Mouse (Mus musculus) retina, embryonic 14.5 days (tissue): ENCODE measurements at regions not wholly inside any gene's neighbourhood (a gene's known extent, or its start where the extent isn't known, plus 50 kb on each side); places are given as distances from the start of the nearest gene placed in this dataset.

ENCODE experiments used
- DNase-seq: peaks from one replicate; pipeline ENCODE4 v3.0.0-alpha.2; 2015; ENCODE audit warnings: low spot score

DNA sequence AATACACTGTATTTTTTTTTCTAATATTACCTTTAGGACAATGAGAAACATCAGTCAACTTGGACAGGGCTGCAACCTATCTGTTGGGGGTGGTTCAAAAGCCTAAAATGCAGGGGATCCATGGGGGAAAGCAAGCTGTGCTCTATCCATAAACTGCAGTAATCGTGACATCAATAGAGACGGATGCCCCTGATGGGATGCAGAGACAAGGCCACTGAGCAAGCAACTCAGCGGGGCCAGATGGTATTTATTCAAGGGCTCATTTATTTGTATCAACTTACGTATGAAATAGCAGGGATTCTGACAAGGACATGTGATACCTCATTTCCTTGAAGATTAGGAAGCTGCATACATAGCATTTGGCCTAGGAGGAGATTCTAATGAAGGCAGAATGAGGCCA is 673.5 kb upstream of the A1bg start:
- DNase-seq, result no peak

DNA sequence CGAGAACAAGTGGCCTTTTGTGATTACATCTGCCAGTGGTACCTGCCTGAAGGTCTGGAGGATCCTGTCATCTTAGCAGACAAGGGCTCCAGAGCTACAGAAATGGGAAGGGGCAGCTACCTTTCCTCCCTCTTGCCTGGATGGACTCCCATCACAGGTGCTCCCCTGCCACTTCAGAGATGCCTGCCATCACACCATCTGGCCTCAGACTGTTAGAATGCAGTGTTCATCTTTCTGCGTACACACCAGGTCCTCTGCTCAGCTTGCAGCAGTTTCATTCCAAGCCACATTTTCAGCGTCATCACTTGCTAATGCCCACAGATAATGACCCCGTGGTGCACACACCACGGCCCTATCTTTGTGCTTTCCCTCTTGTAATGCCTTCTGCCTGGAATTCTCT is 666.1 kb upstream of the A1bg start:
- DNase-seq, result no peak

DNA sequence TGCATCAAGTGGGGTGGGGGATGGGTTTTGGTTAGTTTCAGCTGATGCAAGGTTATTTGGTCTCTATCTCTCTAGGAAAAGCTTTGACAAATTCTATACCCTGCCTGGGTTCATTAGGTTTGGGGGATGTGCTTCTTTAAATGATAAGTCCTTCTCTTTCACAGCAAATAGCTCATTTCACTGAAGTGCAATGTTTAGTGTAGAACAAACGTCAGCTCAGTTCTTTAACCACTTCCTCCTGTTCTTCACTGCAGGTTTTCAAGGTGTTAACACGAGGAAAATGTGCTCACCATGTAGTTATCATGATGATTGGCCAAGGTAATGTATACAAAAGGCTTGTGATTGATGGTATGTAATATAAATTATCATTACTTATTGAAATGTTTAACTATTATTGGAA is 659.5 kb upstream of the A1bg start:
- DNase-seq, result no peak

DNA sequence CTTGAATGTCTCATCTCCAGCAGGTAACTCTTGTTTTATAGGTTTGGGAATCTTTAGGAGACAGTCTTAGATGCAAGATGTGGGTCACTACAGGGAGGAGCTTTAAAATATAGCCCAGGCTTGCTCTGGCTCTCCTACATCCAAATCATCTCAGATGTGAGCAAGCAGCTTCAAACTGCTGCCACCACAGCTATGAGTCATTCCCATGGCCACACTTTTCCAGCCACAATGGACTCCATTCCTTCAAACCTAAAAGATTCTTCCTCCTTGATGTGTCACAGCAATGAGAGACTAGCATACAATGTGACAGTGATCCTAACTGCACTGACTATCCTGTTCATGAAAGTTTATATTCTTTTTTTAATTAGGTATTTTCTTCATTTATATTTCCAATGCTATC is 640.5 kb upstream of the A1bg start:
- DNase-seq, result no peak

DNA sequence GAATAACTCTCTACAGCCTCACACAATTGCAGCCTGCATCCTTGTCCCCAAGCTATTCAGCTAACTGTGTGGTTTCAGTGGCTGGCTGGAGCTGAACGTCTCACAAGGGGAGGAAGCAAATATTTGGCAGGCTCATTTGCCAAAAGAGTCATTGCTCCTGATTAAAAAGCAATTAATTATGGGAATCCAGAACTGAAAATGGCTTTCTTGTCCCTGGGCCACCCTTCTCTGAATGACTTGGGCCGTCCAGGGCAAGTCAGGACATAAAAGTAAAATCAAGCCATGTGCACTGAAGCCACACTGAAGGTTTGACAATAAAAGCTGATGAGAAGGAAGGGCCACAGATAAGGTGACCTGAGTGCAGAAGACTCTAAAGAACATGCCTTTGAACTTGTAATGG is 639.4 kb upstream of the A1bg start:
- no peak for DNase-seq

DNA sequence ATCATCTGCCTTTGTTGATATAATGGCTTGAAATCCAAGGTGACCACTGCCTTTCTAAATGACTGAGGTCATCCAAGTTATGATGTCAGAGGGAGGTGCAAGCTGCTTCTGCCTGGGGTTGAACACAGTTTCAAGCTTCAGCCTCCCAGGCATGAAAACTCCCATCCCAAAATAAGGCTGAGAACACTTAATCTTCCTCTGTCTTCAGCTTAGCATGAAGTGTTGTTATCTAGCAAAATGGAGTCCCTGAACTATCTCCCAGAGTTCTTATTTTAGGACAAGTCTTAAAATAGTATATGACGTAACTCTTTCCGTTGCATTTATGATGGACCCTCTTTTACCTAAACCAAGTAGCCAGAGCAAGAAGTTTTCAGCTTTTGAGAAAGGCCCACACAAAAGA is 631.1 kb upstream of the A1bg start:
- no peak for DNase-seq

DNA sequence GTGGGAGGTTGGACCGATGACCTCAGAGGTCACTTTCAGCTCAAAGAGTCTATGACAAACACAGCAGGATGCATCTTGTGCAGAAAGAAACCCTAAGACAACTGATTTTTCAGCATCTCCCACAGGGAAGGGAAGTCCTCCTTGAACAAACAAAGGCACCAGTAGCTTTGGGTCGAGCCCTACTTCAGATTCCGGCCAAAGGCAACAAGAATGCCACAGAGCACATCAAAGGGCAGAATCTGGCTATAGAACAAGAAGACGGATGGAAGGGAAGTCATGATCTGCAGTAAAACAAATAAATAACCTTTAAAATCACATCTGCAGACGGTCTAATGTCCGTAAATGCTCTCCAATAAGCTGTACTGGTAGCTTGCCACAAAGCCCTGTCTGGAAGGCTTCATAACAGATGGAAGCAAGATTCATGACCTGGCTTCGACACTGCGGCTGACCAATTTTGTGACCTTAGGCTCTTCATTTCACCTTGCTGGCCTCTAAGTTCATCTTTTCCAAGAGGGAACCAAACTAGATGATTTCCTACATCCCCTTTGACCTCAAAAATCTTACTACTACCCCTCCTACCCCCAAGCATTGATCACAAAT is 630.4 kb upstream of the A1bg start:
- DNase-seq, result no peak

DNA sequence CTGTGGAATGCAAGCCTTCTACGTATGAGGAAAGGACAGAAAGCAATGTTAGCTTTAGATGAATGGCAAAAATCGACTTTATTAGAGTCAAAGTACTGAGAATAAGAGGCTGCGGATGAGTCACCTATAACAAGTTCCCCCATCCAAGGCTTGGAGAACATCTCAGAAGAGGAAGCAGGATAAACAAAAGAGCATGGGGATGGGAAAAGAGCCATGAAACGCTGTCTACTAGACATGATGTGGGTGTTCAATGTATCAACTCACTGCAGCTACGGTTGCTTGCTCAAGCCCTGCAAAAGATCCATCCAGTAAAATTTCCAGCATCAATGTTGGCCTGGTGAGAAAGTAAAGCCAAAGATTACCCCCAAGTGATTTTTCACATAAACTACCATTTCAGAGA is 628.4 kb upstream of the A1bg start:
- DNase-seq, result no peak

DNA sequence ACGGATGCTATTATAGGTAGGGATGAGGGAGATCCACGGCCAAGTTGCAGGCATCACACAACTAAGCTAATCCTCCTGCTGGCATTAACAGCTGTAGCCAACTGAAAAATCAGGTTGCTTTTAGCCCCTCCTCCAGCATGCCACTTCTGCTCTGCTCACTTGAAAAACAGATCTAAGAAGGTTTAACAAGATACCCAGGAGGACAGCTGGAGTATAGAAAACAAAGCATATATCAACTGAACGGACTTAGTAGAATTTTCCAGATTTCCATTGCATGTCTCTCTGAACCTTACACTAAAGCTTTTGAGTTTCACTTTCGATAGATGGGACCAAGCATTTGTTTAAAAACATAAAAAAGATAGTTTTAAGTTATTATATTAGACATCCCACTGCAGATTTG is 625.6 kb upstream of the A1bg start:
- DNase-seq, result peak; percentile 40

DNA sequence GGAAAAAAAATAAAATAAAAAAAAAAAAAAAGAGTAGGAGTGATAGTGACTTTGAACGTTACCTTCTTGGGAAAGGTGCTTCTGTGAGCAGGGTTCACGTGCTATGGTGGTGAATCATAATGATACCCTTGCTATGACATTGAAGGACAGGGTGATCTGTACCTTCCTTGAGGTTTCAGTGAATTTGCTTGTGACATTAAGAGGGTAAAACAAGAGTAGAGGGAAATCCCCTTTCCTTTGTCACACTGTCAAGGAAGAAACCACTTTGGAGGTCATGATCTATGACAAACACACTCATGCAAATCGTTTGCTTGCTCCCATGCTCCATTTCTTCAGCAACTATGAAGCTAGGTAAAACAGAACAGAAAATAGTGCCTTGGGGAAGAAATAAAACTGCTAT is 623.8 kb upstream of the A1bg start:
- DNase-seq, result no peak

DNA sequence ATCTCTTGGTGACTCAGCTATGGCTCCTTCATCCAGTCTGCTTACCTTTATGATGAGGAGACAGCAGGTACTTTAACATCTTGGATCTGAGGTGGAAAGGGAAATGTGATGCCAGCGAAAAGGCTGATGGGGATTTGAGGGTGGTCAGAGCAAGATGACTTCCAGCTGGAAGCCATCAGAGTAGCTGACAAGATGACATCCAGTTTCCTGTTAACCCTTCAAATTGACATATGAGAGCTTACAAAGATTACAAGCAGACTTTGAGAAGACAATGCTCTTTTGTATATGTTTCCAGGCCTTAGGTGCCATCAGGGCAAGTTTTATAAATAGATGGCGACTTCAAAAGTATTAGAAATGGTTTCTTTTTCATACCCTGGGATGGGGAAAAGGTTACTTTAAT is 621.3 kb upstream of the A1bg start:
- DNase-seq, result no peak

DNA sequence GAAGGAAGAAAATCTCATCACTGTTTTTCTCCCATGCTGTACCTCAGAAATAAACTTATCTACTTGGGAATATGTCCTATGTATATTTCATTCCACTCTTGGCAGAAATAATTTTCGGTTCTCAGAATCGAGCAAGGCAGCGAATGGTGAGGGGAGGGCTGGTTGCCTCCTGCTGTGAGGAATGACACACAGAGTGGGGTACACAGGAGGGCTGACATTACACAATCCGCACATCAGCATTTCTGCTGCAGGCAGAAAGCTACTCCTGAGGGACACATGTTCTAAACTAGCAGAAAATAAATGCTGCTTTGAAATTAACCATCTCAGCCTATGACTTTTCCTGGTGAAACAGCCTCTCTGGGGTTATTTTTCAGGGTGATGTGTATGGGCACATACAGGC is 618.8 kb upstream of the A1bg start:
- DNase-seq, result no peak

DNA sequence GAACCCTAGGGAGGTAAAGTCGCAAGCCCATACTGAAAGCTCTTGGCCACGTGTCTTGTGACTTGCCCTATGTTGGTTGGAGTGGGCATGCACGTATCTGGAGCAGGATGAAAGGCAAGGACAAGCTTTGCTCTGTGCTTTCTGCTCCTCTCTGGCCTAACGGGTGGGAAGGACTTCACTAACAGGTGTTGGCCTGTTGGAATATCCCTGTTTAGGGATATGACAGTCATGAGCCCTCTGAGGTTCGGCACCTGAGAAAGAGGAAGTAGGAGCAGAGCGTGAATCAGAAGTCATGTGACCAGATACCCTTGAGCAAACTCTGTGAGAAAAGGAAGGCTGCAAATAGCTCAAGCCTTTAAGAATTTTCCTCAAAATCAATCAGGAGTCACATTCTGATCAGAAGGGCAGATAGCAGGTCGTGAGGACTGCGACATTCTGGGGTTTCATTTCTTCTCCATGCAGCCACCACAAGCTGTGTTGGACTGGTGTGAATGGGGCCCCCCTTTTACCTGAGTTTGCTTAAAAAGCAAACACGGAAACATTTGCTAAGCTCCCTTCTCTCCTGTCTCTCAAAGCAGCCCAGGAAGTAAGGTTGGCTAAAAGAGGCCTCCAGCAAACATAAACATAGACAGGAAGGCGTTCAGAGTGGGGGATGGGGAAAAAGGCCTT is 618.1 kb upstream of the A1bg start:
- no peak for DNase-seq

DNA sequence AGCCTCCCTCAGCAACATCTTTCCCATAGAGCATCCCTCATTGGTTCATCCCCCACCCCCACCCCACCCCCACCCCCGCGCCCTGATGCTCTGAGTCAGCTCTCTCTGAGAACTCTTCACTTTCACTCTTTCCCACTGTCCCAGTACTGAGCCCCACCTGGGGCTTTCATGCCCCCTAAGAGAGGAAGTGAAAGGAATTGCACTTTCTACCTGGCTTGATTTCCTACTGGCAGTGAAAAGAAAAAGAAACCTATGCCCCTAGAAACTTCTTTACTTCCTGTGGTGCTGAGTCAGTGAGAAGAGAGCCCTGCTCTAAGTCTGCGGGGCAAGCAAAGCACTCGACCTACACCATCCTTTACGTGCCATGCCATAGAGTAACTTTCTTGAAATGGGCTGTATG is 616.1 kb upstream of the A1bg start:
- no peak for DNase-seq

DNA sequence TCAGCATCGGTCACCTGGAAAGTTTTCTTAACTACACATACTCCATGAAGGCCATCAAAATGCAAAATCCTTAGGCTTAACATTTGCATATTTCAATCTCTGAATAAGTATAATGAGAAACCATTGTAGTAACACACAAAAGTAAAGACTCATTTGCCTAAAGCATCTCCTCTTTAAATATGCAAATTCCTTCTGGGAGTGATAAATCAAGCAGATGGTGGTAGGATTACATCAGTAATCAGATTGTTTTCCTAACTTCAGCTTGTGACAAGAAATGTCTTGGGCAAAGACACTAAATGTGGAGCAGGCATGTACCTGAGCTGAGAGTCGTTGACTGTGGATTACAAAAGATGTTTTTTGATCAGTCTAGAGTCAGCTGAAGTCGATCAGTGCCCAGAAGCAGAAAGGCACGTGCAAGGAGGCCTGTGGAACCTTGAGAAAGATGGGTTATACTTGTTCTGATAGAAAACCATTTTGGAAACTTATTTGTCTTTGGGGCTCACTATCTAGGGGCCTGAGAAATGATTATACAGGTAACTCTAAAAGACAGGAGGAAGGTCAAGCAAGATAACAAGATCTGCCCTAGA is 615.5 kb upstream of the A1bg start:
- DNase-seq, result no peak

DNA sequence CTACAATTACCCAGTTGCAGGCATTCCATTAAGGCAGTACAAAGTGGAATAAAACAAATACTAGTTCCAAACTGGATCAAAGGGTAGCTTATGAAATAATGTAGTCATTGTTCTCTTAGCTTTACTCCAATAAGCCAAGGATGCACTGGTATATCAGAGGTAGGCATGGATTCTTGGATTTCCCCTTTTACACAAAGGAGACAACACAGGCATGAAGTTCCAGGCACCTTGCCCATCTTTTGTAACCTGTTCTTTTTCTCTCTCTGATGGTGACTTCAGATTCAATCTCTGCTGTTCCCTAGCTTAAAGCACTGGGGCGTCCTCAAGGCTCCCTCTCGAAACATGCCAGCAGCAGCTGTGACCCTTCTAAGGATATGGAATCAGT is 613.5 kb upstream of the A1bg start:
- peak; percentile 3 for DNase-seq

DNA sequence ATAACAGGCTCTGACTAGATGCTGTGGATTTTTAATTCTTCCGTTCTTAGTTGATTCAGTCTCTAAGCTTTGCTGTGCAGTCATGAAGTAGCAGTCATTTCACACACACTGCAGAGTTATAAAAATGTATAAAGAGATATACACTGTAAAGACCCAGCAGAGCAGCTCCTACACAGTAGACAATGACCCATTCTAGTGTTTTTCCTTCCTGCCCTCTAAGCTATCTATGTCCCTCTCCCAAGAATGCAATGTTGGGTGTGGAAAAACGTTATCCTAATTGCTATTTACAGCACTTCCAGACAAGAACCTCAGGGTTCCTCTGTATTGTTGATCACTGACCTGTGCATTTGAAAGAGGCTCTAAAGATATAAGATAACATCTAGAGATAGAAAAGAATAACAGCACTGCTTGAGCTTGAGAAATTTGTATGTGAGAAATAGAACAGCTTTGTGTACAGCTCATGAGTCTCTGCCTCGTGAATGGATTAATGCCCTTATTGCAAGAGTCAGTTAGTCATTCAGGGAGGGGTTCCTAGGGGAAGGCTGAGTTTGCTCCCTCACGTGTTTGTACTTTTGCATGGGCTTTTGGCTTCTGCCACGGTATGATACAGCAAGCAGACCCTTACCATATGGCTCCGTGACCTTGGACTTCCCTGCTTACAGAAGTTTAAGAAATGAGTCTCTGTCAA is 613.0 kb upstream of the A1bg start:
- DNase-seq, result peak; percentile 2

DNA sequence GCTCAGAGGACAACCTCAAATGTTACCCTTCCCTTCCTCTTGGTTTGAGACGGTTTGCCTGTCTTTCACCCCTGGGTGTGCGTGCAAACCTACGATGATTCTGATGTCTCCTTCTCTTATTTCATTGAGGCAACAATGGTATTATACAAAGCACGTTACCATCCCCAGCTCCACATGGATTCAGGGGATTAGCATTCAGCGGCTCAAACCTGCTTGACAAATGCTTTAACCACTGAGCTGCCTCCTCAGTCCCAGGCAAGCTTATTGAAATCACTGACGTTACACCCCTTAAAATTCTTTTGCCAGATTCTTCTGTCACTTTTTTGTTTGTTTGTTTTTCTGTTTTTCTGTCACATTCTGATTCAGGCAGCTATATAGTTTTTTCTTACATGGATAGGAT is 612.4 kb upstream of the A1bg start:
- DNase-seq, result no peak

DNA sequence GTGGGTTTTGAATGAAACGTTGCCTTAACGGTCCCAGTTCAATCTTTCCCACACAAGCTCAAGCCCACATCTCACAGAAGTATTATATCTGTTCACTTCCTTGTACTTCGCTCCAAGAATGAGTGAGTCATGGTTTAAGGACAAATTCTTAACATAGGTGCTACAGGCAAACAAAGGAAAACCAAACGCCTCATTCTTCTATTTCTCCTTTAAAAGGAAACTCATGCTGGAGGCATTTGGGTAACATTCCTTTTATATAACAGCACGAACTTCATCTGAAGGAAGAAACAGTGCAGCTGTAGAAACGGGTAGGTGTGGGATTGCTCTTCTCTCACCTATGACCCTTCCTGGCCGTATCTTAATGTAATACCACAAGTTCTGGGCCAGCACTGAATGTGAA is 610.0 kb upstream of the A1bg start:
- DNase-seq, result no peak

DNA sequence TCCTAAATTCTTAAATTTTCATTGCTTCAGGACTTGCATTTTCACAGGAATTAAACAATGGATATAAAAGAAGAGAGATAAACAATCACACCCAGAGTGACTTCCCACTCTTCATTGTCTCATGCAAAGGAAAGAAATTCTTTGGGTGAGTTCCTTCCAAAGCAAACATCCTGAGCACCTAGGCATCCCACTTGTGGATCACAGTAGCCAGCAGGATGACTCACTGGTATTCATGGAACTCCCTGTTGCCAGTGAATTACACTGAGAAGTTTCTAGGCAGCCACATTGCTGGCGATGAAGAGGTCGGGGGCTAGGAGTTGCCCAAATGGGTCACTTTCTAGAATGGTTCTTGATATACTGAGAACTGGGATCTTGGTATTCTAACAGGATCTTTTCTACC is 609.2 kb upstream of the A1bg start:
- DNase-seq, result no peak

DNA sequence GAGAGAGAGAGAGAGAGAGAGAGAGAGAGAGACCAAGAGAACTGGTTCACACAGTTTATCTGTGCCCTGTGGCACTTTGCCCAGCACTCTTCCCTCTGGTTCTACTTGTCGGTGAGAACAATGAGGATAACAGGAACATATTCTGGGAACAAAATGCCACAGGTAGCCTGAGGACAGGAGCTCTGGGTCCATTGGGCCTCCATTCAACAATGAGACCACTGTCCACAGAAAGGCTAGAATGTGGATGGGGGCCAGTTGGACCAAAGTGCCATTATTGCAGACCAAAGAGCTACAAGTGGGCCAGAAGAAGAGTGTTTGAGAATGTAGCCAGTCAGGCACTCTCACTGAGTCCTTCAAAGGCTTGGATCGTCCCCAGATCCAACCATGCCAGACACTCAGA is 600.2 kb upstream of the A1bg start:
- DNase-seq, result no peak

DNA sequence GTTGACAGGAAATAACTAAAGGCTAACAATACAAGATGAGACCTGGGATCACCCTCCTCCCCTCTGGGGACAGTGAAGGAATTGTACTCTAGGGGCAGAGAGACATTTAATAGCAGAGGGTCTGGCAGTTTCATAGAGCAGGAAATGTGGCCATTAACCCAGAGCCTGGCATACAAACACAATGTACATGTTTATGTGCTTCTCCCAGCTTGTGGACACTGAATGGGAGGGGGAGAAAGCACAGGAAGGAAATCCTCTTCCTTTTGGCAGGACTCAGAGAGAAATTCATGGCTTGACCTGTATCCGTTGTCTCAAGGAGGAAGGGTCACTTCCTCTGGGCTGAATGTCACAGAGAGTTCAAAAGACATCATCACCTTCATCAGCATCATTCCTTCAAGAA is 594.5 kb upstream of the A1bg start:
- DNase-seq, result no peak

DNA sequence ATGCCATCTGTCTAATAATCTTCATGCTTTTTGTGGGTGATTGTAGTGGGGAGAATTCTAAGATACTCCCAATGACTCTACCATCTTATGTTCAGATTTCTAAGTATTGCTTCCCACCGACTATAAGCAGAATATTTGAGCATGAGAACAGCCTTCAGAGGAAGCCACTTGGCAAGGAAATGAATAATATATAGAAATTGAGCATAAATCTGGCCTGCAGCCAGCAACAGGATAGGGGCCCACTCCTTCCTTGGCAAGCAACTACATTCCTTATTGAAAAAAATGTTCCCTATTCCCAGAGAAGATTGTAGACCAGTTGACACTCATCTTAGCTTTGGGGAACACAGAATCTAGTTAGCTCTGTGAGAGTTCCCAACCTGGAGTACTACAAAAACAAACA is 591.5 kb upstream of the A1bg start:
- DNase-seq, result no peak

DNA sequence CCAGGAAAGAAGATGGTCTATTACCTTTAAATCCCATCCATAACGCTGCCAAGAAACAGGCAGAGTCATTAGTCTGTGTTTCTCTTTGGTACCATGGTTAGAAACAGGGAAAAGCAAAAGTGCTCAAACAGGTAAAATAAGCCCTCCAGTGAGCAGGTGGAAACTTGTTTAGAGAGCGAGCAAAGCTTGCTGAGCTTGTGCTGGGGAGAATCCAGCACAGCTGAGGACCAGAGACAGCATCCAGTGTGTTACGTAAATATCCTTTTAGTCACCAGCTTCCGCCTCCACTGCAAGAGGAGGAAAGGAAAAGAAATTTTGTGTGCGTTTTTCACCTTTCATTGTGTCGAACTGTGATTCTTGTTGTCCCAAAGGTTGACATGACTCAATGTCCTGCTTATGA is 586.0 kb upstream of the A1bg start:
- DNase-seq, result no peak
